Mouse (Mus musculus): Measurements from ENCODE around the gene Gtpbp3. TPM values are rescaled to one million over a fixed set of nuclear protein-coding genes. Genes with fewer than 3 reads are reported as not detected.

Gene Gtpbp3
- total and polyA plus RNA-seq, 3 experiments, result 49.4 to 50.1 TPM; not detected in 1

DNA sequence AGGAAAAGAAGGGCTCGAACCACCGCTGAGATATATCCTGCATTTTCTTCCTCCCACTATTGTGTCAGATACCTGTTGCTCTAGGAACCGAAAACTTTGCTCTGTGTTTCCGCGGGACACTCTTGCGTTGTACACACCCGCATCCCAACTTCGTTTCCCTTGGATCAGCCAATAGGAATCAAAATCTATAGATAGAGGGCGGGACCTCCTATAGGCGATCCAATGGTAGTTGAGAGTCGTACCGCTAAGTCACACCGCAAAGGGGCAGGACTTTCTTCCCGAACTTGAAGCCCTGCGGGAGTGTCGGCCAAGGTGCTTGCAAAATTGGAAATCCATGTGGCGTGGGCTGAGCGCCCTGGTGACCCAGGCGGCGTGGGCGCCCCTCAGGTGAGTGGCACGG lies 551 bp downstream of the Gtpbp3 start:
- Histone ChIP-seq H3K9me3 (replicated peaks; ENCODE audit: insufficient read depth, low read length) (no peaks in the 10 kb centered on the region), H3K27me3 (ENCODE audit: control insufficient read depth in 1 of 2, insufficient read depth in 2 of 2, low read length in 2 of 2) (no peaks in the 10 kb centered on the region), H3K27ac (ENCODE audit: control insufficient read depth, low read depth, low read length) (peak overlapping the region; percentile 74), H3K9ac (ENCODE audit: control insufficient read depth, low read depth, low read length, poor library complexity, severe bottlenecking) (peak overlapping the region; percentile 80), H3K79me2 (ENCODE audit: control insufficient read depth, insufficient read depth, low read length, poor library complexity) (peaks cover 15% of the 10 kb centered on the region), H3K36me3 (ENCODE audit: control insufficient read depth in 1 of 2, insufficient read depth in 2 of 2, low read length in 2 of 2) (peaks cover 0 to 2% of the 10 kb centered on the region in 2 experiments; a peak in 2 of 4 replicates), H3K4me1 (ENCODE audit: control insufficient read depth in 1 of 2, insufficient read depth in 2 of 2, low read length in 2 of 2) (peaks cover 0 to 6% of the 10 kb centered on the region in 2 experiments; a peak in 2 of 4 replicates), H3K4me3 (ENCODE audit: control insufficient read depth in 1 of 2, insufficient read depth in 1 of 2, low read depth in 2 of 2, low read length in 2 of 2) (peak overlapping the region; percentile 75 to 87)
- DNase-seq (ENCODE audit: low read depth, low spot score), result peak; percentile 98
- TF ChIP-seq ZNF384 (IDR thresholded peaks at IDR 0.05; ENCODE audit: low read depth, low read length) (no peak), USF1 (IDR thresholded peaks at IDR 0.05; ENCODE audit: low read depth, low read length) (no peak), ZKSCAN1 (IDR thresholded peaks at IDR 0.05; ENCODE audit: low read depth, low read length) (no peak), TCF12 (IDR thresholded peaks at IDR 0.05; ENCODE audit: low read depth, low read length) (peak; percentile 46), GABPA (IDR thresholded peaks at IDR 0.05; ENCODE audit: low read depth, low read length) (no peak), ZMIZ1 (IDR thresholded peaks at IDR 0.05; ENCODE audit: low read depth, low read length) (0 out of 2 replicates have a peak, but pooled peaks have one; percentile 41), EP300 (IDR thresholded peaks at IDR 0.05; ENCODE audit: low read depth in 1 of 2, low read length in 2 of 2) (peak in 1 of 2 experiments; percentile 19; a peak in 1 of 4 replicates), HCFC1 (IDR thresholded peaks at IDR 0.05; ENCODE audit: low read depth, low read length) (peak; percentile 95), MXI1 (IDR thresholded peaks at IDR 0.05; ENCODE audit: low read depth, low read length) (peak; percentile 91), TBP (IDR thresholded peaks at IDR 0.05; ENCODE audit: low read depth, low read length) (peak; percentile 91), MAX (IDR thresholded peaks at IDR 0.05; ENCODE audit: low read length) (peak; percentile 74), NELFE (IDR thresholded peaks at IDR 0.05; ENCODE audit: low read depth, low read length) (peak; percentile 85), TAL1 (IDR thresholded peaks at IDR 0.05; ENCODE audit: low read length) (no peak), POLR2AphosphoS5 (IDR thresholded peaks at IDR 0.05; ENCODE audit: borderline replicate concordance, low read depth, low read length) (no peak), ZC3H11A (IDR thresholded peaks at IDR 0.05; ENCODE audit: low read depth, low read length) (no peak), MYC (IDR thresholded peaks at IDR 0.05; ENCODE audit: low read depth, low read length) (peak; percentile 85), UBTF (IDR thresholded peaks at IDR 0.05; ENCODE audit: borderline replicate concordance, insufficient read depth, low read depth, low read length) (no peak), ETS1 (IDR thresholded peaks at IDR 0.05; ENCODE audit: low read depth, low read length) (no peak), SIN3A (IDR thresholded peaks at IDR 0.05; ENCODE audit: low read length) (peak; percentile 99), POLR2AphosphoS2 (IDR thresholded peaks at IDR 0.05; ENCODE audit: low read length) (peak; percentile 65), MAZ (IDR thresholded peaks at IDR 0.05; ENCODE audit: low read depth, low read length) (peak; percentile 65; the same call in 1 of the 2 replicates), KAT2A (conservative IDR thresholded peaks at IDR 0.05; ENCODE audit: low read depth, low read length) (peak; percentile 76), JUND (IDR thresholded peaks at IDR 0.05; ENCODE audit: low read depth, low read length) (0 out of 2 replicates have a peak, but pooled peaks have one; percentile 50), ELF1 (IDR thresholded peaks at IDR 0.05; ENCODE audit: low read depth, low read length) (peak; percentile 56; the same call in 1 of the 2 replicates), MAFK (IDR thresholded peaks at IDR 0.05; ENCODE audit: borderline replicate concordance, low read depth, low read length) (no peak), SMC3 (IDR thresholded peaks at IDR 0.05; ENCODE audit: low read depth, low read length) (no peak), GATA1 (IDR thresholded peaks at IDR 0.05; ENCODE audit: low read depth, low read length) (no peak), POLR2A (IDR thresholded peaks at IDR 0.05; ENCODE audit: control insufficient read depth in 1 of 2, insufficient read depth in 1 of 2, low read depth in 1 of 2, low read length in 2 of 2, poor library complexity in 1 of 2) (peak in 1 of 2 experiments; percentile 86; a peak in 2 of 4 replicates), MEF2A (IDR thresholded peaks at IDR 0.05; ENCODE audit: extremely low read depth, insufficient replicate concordance, low read depth, low read length, poor library complexity, severe bottlenecking) (no peak), E2F4 (IDR thresholded peaks at IDR 0.05; ENCODE audit: borderline replicate concordance, low read depth, low read length) (peak; percentile 80; the same call in 1 of the 2 replicates), CTCF (IDR thresholded peaks at IDR 0.05 in 2 of 3, conservative IDR thresholded peaks at IDR 0.05 in 1 of 3; ENCODE audit: control insufficient read depth in 1 of 3, insufficient read depth in 1 of 3, low read depth in 2 of 3, low read length in 3 of 3, poor library complexity in 1 of 3, severe bottlenecking in 1 of 3) (no peak), NRF1 (IDR thresholded peaks at IDR 0.05; ENCODE audit: insufficient read depth, low read depth, low read length, poor library complexity, severe bottlenecking) (peak; percentile 14; the same call in 1 of the 2 replicates), CHD2 (IDR thresholded peaks at IDR 0.05; ENCODE audit: low read length) (peak; percentile 80; the same call in 1 of the 2 replicates)

Data from MEL (cell line).